Mouse (Mus musculus): ENCODE measurements around the gene Tesmin.
A peak's percentile ranks its signal among the peaks of the same experiment; 100 is the strongest.

Gene Tesmin

GRCm38 (mm10) chr19:3388629-3389057, at the start of gene Tesmin:
Gene Tesmin, plus strand, starts transcription at chr19:3388857.
- peak; percentile 91 to 97 for DNase-seq

- DNase-seq: no peak
Observed at GRCm38 (mm10) chr19:3339187-3339586, 49.5 kb upstream of the Tesmin start.

GRCm38 (mm10) chr19:3341021-3341420, 47.6 kb upstream of the Tesmin start:
- DNase-seq: no peak

GRCm38 (mm10) chr19:3343929-3344328, 44.7 kb upstream of the Tesmin start:
- DNase-seq: no peak

- peak; percentile 65 to 73 for DNase-seq
Observed at GRCm38 (mm10) chr19:3344636-3345544, 43.8 kb upstream of the Tesmin start.

GRCm38 (mm10) chr19:3347784-3348183, 40.9 kb upstream of the Tesmin start:
- DNase-seq: no peak

- DNase-seq: peak; percentile 74 to 76
Observed at GRCm38 (mm10) chr19:3353415-3354111, 35.1 kb upstream of the Tesmin start.

- DNase-seq: peak in 1 of 2 experiments; percentile 64
Observed at GRCm38 (mm10) chr19:3355096-3355495, 33.6 kb upstream of the Tesmin start.

GRCm38 (mm10) chr19:3356516-3356915, 32.1 kb upstream of the Tesmin start:
- peak; percentile 49 to 67 for DNase-seq

GRCm38 (mm10) chr19:3357620-3358019, 31.0 kb upstream of the Tesmin start:
- DNase-seq: no peak

- DNase-seq: no peak
Observed at GRCm38 (mm10) chr19:3359841-3360588, 28.6 kb upstream of the Tesmin start.

- no peak for DNase-seq
Observed at GRCm38 (mm10) chr19:3363510-3363909, 25.1 kb upstream of the Tesmin start.

GRCm38 (mm10) chr19:3365089-3365488, 23.6 kb upstream of the Tesmin start:
- DNase-seq: no peak

- no peak for DNase-seq
Observed at GRCm38 (mm10) chr19:3368276-3368675, 20.4 kb upstream of the Tesmin start.

- DNase-seq: peak; percentile 33 to 38
Observed at GRCm38 (mm10) chr19:3373380-3373779, 15.3 kb upstream of the Tesmin start.

GRCm38 (mm10) chr19:3374028-3374427, 14.6 kb upstream of the Tesmin start:
- DNase-seq: no peak

- no peak for DNase-seq
Observed at GRCm38 (mm10) chr19:3375945-3376495, 12.6 kb upstream of the Tesmin start.

GRCm38 (mm10) chr19:3376966-3377715, 11.5 kb upstream of the Tesmin start:
- DNase-seq: no peak

GRCm38 (mm10) chr19:3378614-3379013, 10.0 kb upstream of the Tesmin start:
- no peak for DNase-seq

GRCm38 (mm10) chr19:3388061-3388460, 596 bp upstream of the Tesmin start:
- DNase-seq: no peak

GRCm38 (mm10) chr19:3389089-3389488, 432 bp downstream of the Tesmin start:
- peak; percentile 78 to 90 for DNase-seq

GRCm38 (mm10) chr19:3392384-3392783, 3.7 kb downstream of the Tesmin start:
- DNase-seq: no peak
